Mouse (Mus musculus) splenic B cell, adult 2 months (primary cell): ENCODE data around the gene Ubash3b.

Source experiments
- DNase-seq: peaks from one replicate; pipeline ENCODE4 v3.0.0-alpha.2; 2011; ENCODE audit warnings: low read depth, low spot score
- H3K27me3 ChIP-seq: 2 replicates; pipeline ENCODE4 v1.6.1; 2012; ENCODE audit warnings: mild to moderate bottlenecking, low read length, moderate library complexity, mixed read lengths; ENCODE audit not compliant: control insufficient read depth, poor library complexity, insufficient read depth, severe bottlenecking
- H3K36me3 ChIP-seq: 2 replicates; pipeline ENCODE4 v1.6.1; 2012; ENCODE audit warnings: mild to moderate bottlenecking, low read length, moderate library complexity, mixed read lengths; ENCODE audit not compliant: control insufficient read depth, poor library complexity, insufficient read depth, severe bottlenecking

The Ubash3b gene

GRCm38 (mm10) chr9:41134907-41135306 is 26.6 kb downstream of the Ubash3b start:
- no peaks in the 10 kb centered on the region for H3K27me3 ChIP-seq
- no peaks in the 10 kb centered on the region for H3K36me3 ChIP-seq
- DNase-seq = no peak

GRCm38 (mm10) chr9:41130563-41130962 is 30.9 kb downstream of the Ubash3b start:
- DNase-seq = peak; percentile 40
- Histone ChIP-seq H3K27me3 (no peaks in the 10 kb centered on the region), H3K36me3 (no peaks in the 10 kb centered on the region)

GRCm38 (mm10) chr9:41129802-41130480 is 31.6 kb downstream of the Ubash3b start:
- no peak for DNase-seq
- no peaks in the 10 kb centered on the region for H3K36me3 ChIP-seq
- H3K27me3 ChIP-seq = no peaks in the 10 kb centered on the region

- Histone ChIP-seq H3K36me3 (no peaks in the 10 kb centered on the region), H3K27me3 (no peaks in the 10 kb centered on the region)
- DNase-seq = peak; percentile 26
Observed at GRCm38 (mm10) chr9:41129273-41129672, 32.2 kb downstream of the Ubash3b start.

GRCm38 (mm10) chr9:41126723-41127122 is 34.8 kb downstream of the Ubash3b start:
- no peaks in the 10 kb centered on the region for H3K36me3 ChIP-seq
- DNase-seq = no peak
- no peaks in the 10 kb centered on the region for H3K27me3 ChIP-seq

GRCm38 (mm10) chr9:41124305-41124704 is 37.2 kb downstream of the Ubash3b start:
- H3K36me3 ChIP-seq = no peaks in the 10 kb centered on the region
- no peak for DNase-seq
- no peaks in the 10 kb centered on the region for H3K27me3 ChIP-seq

GRCm38 (mm10) chr9:41122390-41123110 is 38.9 kb downstream of the Ubash3b start:
- Histone ChIP-seq H3K27me3 (no peaks in the 10 kb centered on the region), H3K36me3 (no peaks in the 10 kb centered on the region)
- DNase-seq = no peak

- DNase-seq = no peak
- H3K36me3 ChIP-seq = no peaks in the 10 kb centered on the region
- no peaks in the 10 kb centered on the region for H3K27me3 ChIP-seq
Observed at GRCm38 (mm10) chr9:41121701-41122354, 39.7 kb downstream of the Ubash3b start.

- DNase-seq = no peak
- no peaks in the 10 kb centered on the region for H3K36me3 ChIP-seq
- H3K27me3 ChIP-seq = no peaks in the 10 kb centered on the region
Observed at GRCm38 (mm10) chr9:41119958-41120357, 41.5 kb downstream of the Ubash3b start.

GRCm38 (mm10) chr9:41118065-41118464 is 43.4 kb downstream of the Ubash3b start:
- Histone ChIP-seq H3K27me3 (no peaks in the 10 kb centered on the region), H3K36me3 (no peaks in the 10 kb centered on the region)
- DNase-seq = no peak

GRCm38 (mm10) chr9:41116126-41116525 is 45.4 kb downstream of the Ubash3b start:
- DNase-seq = no peak
- H3K27me3 ChIP-seq = no peaks in the 10 kb centered on the region
- no peaks in the 10 kb centered on the region for H3K36me3 ChIP-seq

- no peaks in the 10 kb centered on the region for H3K27me3 ChIP-seq
- H3K36me3 ChIP-seq = no peaks in the 10 kb centered on the region
- no peak for DNase-seq
Observed at GRCm38 (mm10) chr9:41114367-41114766, 47.1 kb downstream of the Ubash3b start.

- Histone ChIP-seq H3K36me3 (no peaks in the 10 kb centered on the region), H3K27me3 (no peaks in the 10 kb centered on the region)
- no peak for DNase-seq
Observed at GRCm38 (mm10) chr9:41109749-41110148, 51.7 kb downstream of the Ubash3b start.

- no peak for DNase-seq
- Histone ChIP-seq H3K27me3 (no peaks in the 10 kb centered on the region), H3K36me3 (no peaks in the 10 kb centered on the region)
Observed at GRCm38 (mm10) chr9:41108324-41109180, 52.9 kb downstream of the Ubash3b start.
